Mouse (Mus musculus) heart, postnatal 0 days (tissue): ENCODE measurements around the gene Gm19345. TPM values are rescaled to one million over a fixed set of nuclear protein-coding genes. Genes with fewer than 3 reads are reported as not detected.

Experiments
- ATAC-seq: fragments of 200-750 bp; cut with Nextera tagmentation; 2 replicates; pipeline ENCODE4 v1.8.0; 2017; ENCODE audit warnings: low read depth, moderate number of reproducible peaks, moderate library complexity; ENCODE audit not compliant: insufficient read depth
- DNase-seq: peaks from one replicate; pipeline ENCODE4 v3.0.0-alpha.2; 2016; ENCODE audit warnings: low spot score
- H3K27ac ChIP-seq: fragments of 300-500 bp; sonication (generic); 2 replicates; pipeline ENCODE4 v1.5.1; 2014; ENCODE audit warnings: low read depth, mild to moderate bottlenecking
- H3K27me3 ChIP-seq: fragments of 300-500 bp; sonication (generic); 2 replicates; pipeline ENCODE4 v1.6.1; 2014; ENCODE audit warnings: low read length, mixed read lengths; ENCODE audit not compliant: control insufficient read depth, insufficient read depth
- H3K36me3 ChIP-seq: fragments of 300-500 bp; sonication (generic); replicated peaks from 2 replicates; pipeline ENCODE4 v1.6.1; 2014; ENCODE audit warnings: low read length, mixed read lengths; ENCODE audit not compliant: control insufficient read depth, insufficient read depth
- H3K4me1 ChIP-seq: fragments of 300-500 bp; sonication (generic); 2 replicates; pipeline ENCODE4 v1.6.1; 2014; ENCODE audit warnings: antibody characterized with exemption; ENCODE audit not compliant: control insufficient read depth, insufficient read depth
- H3K4me2 ChIP-seq: fragments of 300-500 bp; sonication (generic); 2 replicates; pipeline ENCODE4 v1.6.1; 2014; ENCODE audit warnings: low read depth, mild to moderate bottlenecking, low read length, moderate library complexity
- H3K4me3 ChIP-seq: fragments of 300-500 bp; sonication (generic); 2 replicates; pipeline ENCODE4 v1.5.1; 2014; ENCODE audit warnings: low read depth, low read length
- H3K9ac ChIP-seq: fragments of 300-500 bp; sonication (generic); replicated peaks from 2 replicates; pipeline ENCODE4 v1.6.1; 2014; ENCODE audit warnings: low read depth, low read length, mixed read lengths
- H3K9me3 ChIP-seq: fragments of 300-500 bp; sonication (generic); replicated peaks from 2 replicates; pipeline ENCODE4 v1.6.1; 2016; ENCODE audit warnings: low read length; ENCODE audit not compliant: control insufficient read depth
- CTCF ChIP-seq: IDR thresholded peaks from 2 replicates; pipeline ENCODE4 v1.5.1; 2016; ENCODE audit warnings: antibody characterized with exemption, control low read depth, low read depth
- EP300 ChIP-seq: IDR thresholded peaks from 2 replicates; pipeline ENCODE4 v1.6.1; 2016; ENCODE audit warnings: antibody characterized with exemption, low read depth
- WGBS: fragments of 180-500 bp; shearing (Covaris S2); extraction: QIAGEN DNeasy Blood & Tissue Kit; methylation state at CpG from one replicate; pipeline ENCODE4 v1.1.7; 2014; 5-methylcytosine and 5-hydroxymethylcytosine counted together
- polyA plus RNA-seq: library from polyadenylated mRNA; unstranded; fragments of >200 nt; fragmentation: Nextera tagmentation; extraction: Ambion mirVana; gene quantifications from 2 replicates; pipeline ENCODE4 v1.2.1, GENCODE M21; 2015
- total RNA-seq: library from RNA; depleted of rRNA; stranded (reverse); fragments of >200 nt; gene quantifications from 2 replicates; pipeline ENCODE4 v1.2.3, GENCODE M21; 2014; ENCODE audit warnings: low replicate concordance

Gm19345 gene
- total and polyA plus RNA-seq, 2 experiments from 2014 or later, result not detected

- no peak for TF ChIP-seq EP300
- no peak for TF ChIP-seq CTCF
These were observed 33.4 kb upstream of the Gm19345 start for GRCm38 (mm10) chr7:19818440-19818839.

GRCm38 (mm10) chr7:19818875-19819274 lies 32.9 kb upstream of the Gm19345 start:
- DNase-seq (no peak), ATAC-seq (no peak)
- 80% methylated on average over 7 of the region's 7 CpGs for WGBS
- no peaks in the 10 kb centered on the region for H3K36me3 ChIP-seq
- H3K9me3 ChIP-seq, result no peaks in the 10 kb centered on the region
- peaks cover 12% of the 10 kb centered on the region for H3K27me3 ChIP-seq
- no peak overlapping the region for H3K4me3 ChIP-seq
- H3K4me2 ChIP-seq, result no peak overlapping the region
- peaks cover 18% of the 10 kb centered on the region for H3K4me1 ChIP-seq
- H3K27ac ChIP-seq, result no peak overlapping the region
- H3K9ac ChIP-seq, result no peak overlapping the region
- TF ChIP-seq EP300, result no peak
- no peak for TF ChIP-seq CTCF

More at GRCm38 (mm10) chr7:19818440-19818839, 33.4 kb upstream of the Gm19345 start:
- H3K27me3 ChIP-seq, result peaks cover 12% of the 10 kb centered on the region
- H3K27ac ChIP-seq, result no peak overlapping the region
- peaks cover 16% of the 10 kb centered on the region for H3K4me1 ChIP-seq
- H3K4me3 ChIP-seq, result no peak overlapping the region
- H3K4me2 ChIP-seq, result no peak overlapping the region
- no peaks in the 10 kb centered on the region for H3K36me3 ChIP-seq
- H3K9ac ChIP-seq, result no peak overlapping the region
- no peak for ATAC-seq
- no peaks in the 10 kb centered on the region for H3K9me3 ChIP-seq
- WGBS, result 83% methylated on average over 5 of the region's 5 CpGs
- DNase-seq, result no peak

- Histone ChIP-seq H3K9me3 (no peaks in the 10 kb centered on the region), H3K4me3 (no peak overlapping the region), H3K27me3 (peaks cover 12% of the 10 kb centered on the region), H3K4me2 (no peak overlapping the region), H3K27ac (no peak overlapping the region), H3K4me1 (peaks cover 28% of the 10 kb centered on the region), H3K9ac (no peak overlapping the region), H3K36me3 (no peaks in the 10 kb centered on the region)
- no peak for ATAC-seq
- 71% methylated on average over 3 of the region's 3 CpGs for WGBS
- DNase-seq, result no peak
- TF ChIP-seq CTCF (0 out of 2 replicates have a peak, but pooled peaks have one; percentile 5), EP300 (no peak)
These were observed 31.3 kb upstream of the Gm19345 start for GRCm38 (mm10) chr7:19820347-19821048.

GRCm38 (mm10) chr7:19821633-19822032 lies 30.2 kb upstream of the Gm19345 start:
- H3K4me1 ChIP-seq, result peaks cover 24% of the 10 kb centered on the region
- H3K36me3 ChIP-seq, result no peaks in the 10 kb centered on the region
- H3K27me3 ChIP-seq, result peaks cover 12% of the 10 kb centered on the region
- 80% methylated on average over 7 of the region's 7 CpGs for WGBS
- DNase-seq, result no peak
- no peak overlapping the region for H3K27ac ChIP-seq
- TF ChIP-seq EP300, result no peak
- no peak for TF ChIP-seq CTCF
- H3K4me2 ChIP-seq, result no peak overlapping the region; the same call in 1 of the 2 replicates
- no peaks in the 10 kb centered on the region for H3K9me3 ChIP-seq
- H3K4me3 ChIP-seq, result peak overlapping the region; percentile 52; the same call in 1 of the 2 replicates
- ATAC-seq, result no peak
- no peak overlapping the region for H3K9ac ChIP-seq

DNA sequence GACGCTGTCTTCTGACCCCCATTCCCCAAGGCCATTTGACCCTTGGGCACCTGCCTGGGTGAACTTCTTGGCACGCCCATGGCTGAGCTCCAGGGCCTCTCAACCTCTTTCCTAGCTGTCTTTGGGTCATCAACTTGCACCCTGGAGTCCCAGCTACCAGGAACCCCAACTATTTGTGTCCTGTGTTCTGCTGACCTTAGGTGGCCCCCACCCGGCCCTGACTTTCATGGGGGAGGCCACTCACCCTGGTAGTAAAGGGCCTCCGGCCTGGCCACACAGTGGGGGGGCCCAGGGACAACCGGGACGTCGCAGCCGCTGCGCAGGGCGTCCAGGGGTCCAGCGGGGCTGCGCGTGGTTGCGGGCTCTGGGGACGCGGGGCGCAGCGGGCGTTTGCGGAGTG lies 29.6 kb upstream of the Gm19345 start:
- DNase-seq (no peak), ATAC-seq (no peak)
- Histone ChIP-seq H3K4me3 (peak overlapping the region; percentile 52), H3K4me2 (peak overlapping the region; percentile 75), H3K9me3 (no peaks in the 10 kb centered on the region), H3K27ac (no peak overlapping the region), H3K36me3 (no peaks in the 10 kb centered on the region), H3K27me3 (peaks cover 12% of the 10 kb centered on the region), H3K9ac (peak overlapping the region; percentile 65), H3K4me1 (peaks cover 18% of the 10 kb centered on the region; the same call in 1 of the 2 replicates)
- WGBS, result 7% methylated on average over 19 of the region's 20 CpGs
- TF ChIP-seq CTCF (no peak), EP300 (no peak)

- Histone ChIP-seq H3K4me2 (peak within 1 kb of the TSS; percentile 75), H3K4me3 (peak within 1 kb of the TSS; percentile 52), H3K27me3 (peaks cover 12% of the 10 kb centered on the region), H3K9ac (peak within 1 kb of the TSS; percentile 65), H3K9me3 (no peaks in the 10 kb centered on the region), H3K36me3 (no peaks in the 10 kb centered on the region), H3K4me1 (peaks cover 16% of the 10 kb centered on the region; the same call in 1 of the 2 replicates), H3K27ac (peak within 1 kb of the TSS; percentile 76)
- ATAC-seq (no peak), DNase-seq (no peak)
- TF ChIP-seq CTCF (no peak), EP300 (no peak)
- 2% methylated on average over 22 of the region's 42 CpGs for WGBS
These were observed 29.2 kb upstream of the Gm19345 start, which contains the start of gene Bcl3 for GRCm38 (mm10) chr7:19822604-19823058. Gene Bcl3, minus strand, starts transcription at chr7:19822770.
